Mouse (Mus musculus): ENCODE results near the gene Olfr1462. TPM values are rescaled to one million over a fixed set of nuclear protein-coding genes. Genes with fewer than 3 reads are reported as not detected.

Olfr1462 gene
- not detected in 2 replicates for polyA plus RNA-seq (2012; rRNA removed)

DNA sequence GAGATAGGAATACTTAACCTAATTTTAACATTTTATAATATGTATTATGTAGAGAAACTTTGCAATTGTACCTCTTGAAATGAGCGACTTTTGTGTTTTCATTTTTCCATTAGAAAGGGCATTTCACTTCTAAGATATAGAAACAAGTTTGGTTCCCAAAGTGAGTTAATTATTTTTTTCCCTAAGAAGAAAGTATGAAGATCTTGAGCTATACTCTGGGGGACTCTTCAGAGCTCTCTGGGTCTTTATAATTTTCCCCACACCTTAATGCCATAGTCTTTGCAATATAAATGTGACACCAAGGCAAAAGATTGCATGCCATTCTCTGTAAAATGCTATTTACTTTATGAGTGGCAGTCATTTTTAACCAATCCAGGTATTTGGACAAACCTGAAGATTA is at the start of gene Olfr1462:
Gene Olfr1462, plus strand, starts transcription at position 301 of the 400 bp plus-strand sequence.

DNA sequence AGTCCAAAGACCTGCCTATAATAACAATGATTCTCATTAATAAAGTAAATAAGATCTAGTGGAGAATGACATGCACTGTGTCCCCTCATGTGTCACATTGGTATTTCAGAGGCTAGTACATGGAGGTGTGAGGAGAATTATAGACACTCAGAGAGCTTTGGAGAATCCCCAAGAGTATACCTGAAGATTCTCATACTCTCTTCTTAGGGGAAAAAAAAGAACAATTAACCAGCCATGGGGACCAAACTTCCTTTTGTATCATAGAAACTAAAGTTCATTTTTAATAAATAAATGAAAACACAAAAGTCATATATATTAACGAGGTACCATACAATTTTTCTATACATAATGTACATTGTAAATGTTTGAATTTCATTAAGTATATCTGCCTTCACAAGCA is 36.1 kb upstream of the Olfr1462 start, which contains the start of gene Olfr1459:
Gene Olfr1459, minus strand, starts transcription at position 101 of the 400 bp plus-strand sequence.

DNA sequence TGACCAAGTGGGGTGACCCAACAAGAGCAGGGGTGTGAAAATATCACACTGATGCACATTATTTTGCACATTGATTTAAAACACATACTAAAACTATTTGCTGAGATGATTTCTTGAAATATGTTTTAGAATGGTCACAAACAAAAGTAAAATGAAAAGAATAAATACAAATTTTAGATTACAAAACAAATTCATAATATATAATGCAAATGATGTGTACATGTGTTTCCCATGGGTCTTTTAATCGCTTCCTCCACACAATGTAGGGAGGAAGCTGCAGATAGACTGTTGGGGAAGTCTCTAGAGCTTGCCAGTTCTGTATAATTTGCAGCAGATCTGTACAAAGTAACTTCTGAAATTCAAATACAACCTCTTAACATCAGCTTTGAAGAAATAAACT is 22.8 kb upstream of the Olfr1462 start, which contains the start of gene Olfr1461:
Gene Olfr1461, plus strand, starts transcription at position 301 of the 400 bp plus-strand sequence.

DNA sequence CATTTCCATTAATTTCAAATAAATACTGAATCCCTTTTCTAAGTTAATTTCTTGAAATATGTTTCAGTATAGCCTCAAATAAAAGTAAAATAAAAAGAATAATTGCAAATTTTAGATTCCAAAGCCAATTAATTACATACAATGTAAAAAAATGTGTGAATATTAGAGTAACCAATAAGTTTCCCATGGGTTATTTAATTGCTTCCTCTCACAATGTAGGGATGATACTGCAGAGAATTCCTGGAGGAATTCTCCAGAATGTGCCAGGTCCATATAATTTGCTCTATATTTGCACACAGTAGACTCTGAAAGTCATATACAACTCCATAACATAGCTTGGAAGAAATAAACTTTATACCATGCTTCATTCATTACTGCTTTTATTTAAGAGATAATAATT is 45.5 kb downstream of the Olfr1462 start, which contains the start of gene Olfr1463:
Gene Olfr1463, plus strand, starts transcription at position 301 of the 400 bp plus-strand sequence.

Other genes with a start within 250 kb of the Olfr1462 start
- not detected in 2 replicates for gene Olfr1450, start 235.5 kb upstream of the Olfr1462 start, polyA plus RNA-seq (2012; rRNA removed)
- not detected in 2 replicates for gene Olfr1451, start 190.7 kb upstream of the Olfr1462 start, polyA plus RNA-seq (2012; rRNA removed)
- gene Olfr1453, start 157.4 kb upstream of the Olfr1462 start, polyA plus RNA-seq (2012; rRNA removed): not detected in 2 replicates
- gene Olfr1454, start 125.1 kb upstream of the Olfr1462 start, polyA plus RNA-seq (2012; rRNA removed): not detected in 2 replicates
- not detected in 2 replicates for gene Olfr1457, start 87.8 kb upstream of the Olfr1462 start, polyA plus RNA-seq (2012; rRNA removed)
- not detected in 2 replicates for gene Olfr1458, start 79.0 kb upstream of the Olfr1462 start, polyA plus RNA-seq (2012; rRNA removed)
- not detected in 2 replicates for gene Olfr1459, start 36.2 kb upstream of the Olfr1462 start, polyA plus RNA-seq (2012; rRNA removed)
- not detected in 2 replicates for gene Olfr1461, start 22.7 kb upstream of the Olfr1462 start, polyA plus RNA-seq (2012; rRNA removed)
- not detected in 2 replicates for gene Olfr1463, start 45.6 kb downstream of the Olfr1462 start, polyA plus RNA-seq (2012; rRNA removed)
- gene Olfr1465, start 129.8 kb downstream of the Olfr1462 start, polyA plus RNA-seq (2012; rRNA removed): not detected in 2 replicates
- gene Olfr1466, start 153.1 kb downstream of the Olfr1462 start, polyA plus RNA-seq (2012; rRNA removed): not detected in 2 replicates
- gene Olfr1467, start 176.5 kb downstream of the Olfr1462 start, polyA plus RNA-seq (2012; rRNA removed): not detected in 2 replicates
- not detected in 2 replicates for gene Olfr1469, start 222.1 kb downstream of the Olfr1462 start, polyA plus RNA-seq (2012; rRNA removed)